Mouse (Mus musculus) C2C12 (cell line): ENCODE results near the gene Rpl39l. TPM values are rescaled to one million over a fixed set of nuclear protein-coding genes. Genes with fewer than 3 reads are reported as not detected.

ENCODE experiments used
- H3K27me3 ChIP-seq: one replicate; pipeline ENCODE4 v1.6.1; 2011; ENCODE audit not compliant: control insufficient read depth, insufficient read depth, insufficient read length
- H3K36me3 ChIP-seq: one replicate; pipeline ENCODE4 v1.6.1; 2011; ENCODE audit not compliant: control insufficient read depth, insufficient read depth
- H3K4me3 ChIP-seq: one replicate; pipeline ENCODE4 v1.5.1; 2011; ENCODE audit warnings: mild to moderate bottlenecking, control low read depth; ENCODE audit not compliant: poor library complexity, insufficient read depth, severe bottlenecking
- H3K79me2 ChIP-seq: one replicate; pipeline ENCODE4 v1.6.1; 2011; ENCODE audit not compliant: control insufficient read depth, insufficient read depth
- H3K79me3 ChIP-seq: one replicate; pipeline ENCODE4 v1.6.1; 2011; ENCODE audit warnings: low read depth, control low read depth
- H3ac ChIP-seq: one replicate; pipeline ENCODE3; 2011; ENCODE audit warnings: low read depth; ENCODE audit not compliant: control insufficient read depth, insufficient read length
- CEBPB ChIP-seq: IDR thresholded peaks from one replicate; pipeline ENCODE4 v1.6.1; 2011; ENCODE audit warnings: low read depth, mild to moderate bottlenecking, control low read depth, moderate library complexity
- CTCF ChIP-seq: IDR thresholded peaks from one replicate; pipeline ENCODE4 v1.5.1; 2011; ENCODE audit not compliant: control insufficient read depth, insufficient read depth, insufficient read length
- FOSL1 ChIP-seq: IDR thresholded peaks from one replicate; pipeline ENCODE4 v1.8.0; 2011; ENCODE audit warnings: mild to moderate bottlenecking, low read length; ENCODE audit not compliant: poor library complexity, insufficient read depth, severe bottlenecking
- MAX ChIP-seq: IDR thresholded peaks from one replicate; pipeline ENCODE4 v1.6.1; 2011; ENCODE audit warnings: mild to moderate bottlenecking, control low read depth
- MYOD1 ChIP-seq: IDR thresholded peaks from one replicate; pipeline ENCODE4 v1.6.1; 2011; ENCODE audit warnings: low read depth; ENCODE audit not compliant: control insufficient read depth, insufficient read length
- MYOG ChIP-seq: IDR thresholded peaks from one replicate; pipeline ENCODE4 v1.6.1; 2011; ENCODE audit not compliant: control insufficient read depth, insufficient read length; ENCODE audit errors: extremely low read depth
- USF1 ChIP-seq: IDR thresholded peaks from one replicate; pipeline ENCODE4 v1.6.1; 2011; ENCODE audit warnings: low read depth, mild to moderate bottlenecking, control low read depth, moderate library complexity
- long read RNA-seq, 2 experiments: library from polyadenylated mRNA; unstranded; transcript quantifications; one replicate each; pipeline ENCODE4 v2.0.0; 2019 to 2020
- polyA plus RNA-seq: library from polyadenylated mRNA; unstranded; fragments of >200 nt; fragmentation: generic; extraction: Trizol; gene quantifications from one replicate; pipeline ENCODE4 v1.2.1, GENCODE M21; 2012; ENCODE audit warnings: missing spikeins

Gene Rpl39l
- 0.15 TPM for polyA plus RNA-seq
- long read RNA-seq, experiment 1: 0 reads
- long read RNA-seq, experiment 2: 0 reads

GRCm38 (mm10) chr16:10170005-10170404, at the start of gene Rpl39l:
Gene Rpl39l (plus strand): TSS chr16:10170226.
- Histone ChIP-seq H3K36me3 (no peaks in the 10 kb centered on the region), H3K4me3 (no peak within 1 kb of the TSS), H3K79me2 (no peaks in the 10 kb centered on the region), H3ac (no peak within 1 kb of the TSS), H3K79me3 (no peaks in the 10 kb centered on the region), H3K27me3 (no peaks in the 10 kb centered on the region)
- TF ChIP-seq MAX (no peak), CEBPB (no peak), CTCF (no peak), MYOG (no peak), USF1 (no peak), FOSL1 (no peak), MYOD1 (no peak)

GRCm38 (mm10) chr16:10127586-10127985, 42.4 kb upstream of the Rpl39l start:
- Histone ChIP-seq H3ac (no peak overlapping the region), H3K27me3 (no peaks in the 10 kb centered on the region), H3K4me3 (no peak overlapping the region), H3K36me3 (no peaks in the 10 kb centered on the region), H3K79me2 (no peaks in the 10 kb centered on the region), H3K79me3 (no peaks in the 10 kb centered on the region)
- TF ChIP-seq USF1: no peak

GRCm38 (mm10) chr16:10129052-10129911, 40.7 kb upstream of the Rpl39l start:
- H3K4me3 ChIP-seq: no peak overlapping the region
- no peaks in the 10 kb centered on the region for H3K36me3 ChIP-seq
- H3K79me2 ChIP-seq: no peaks in the 10 kb centered on the region
- H3K27me3 ChIP-seq: no peaks in the 10 kb centered on the region
- no peaks in the 10 kb centered on the region for H3K79me3 ChIP-seq
- TF ChIP-seq USF1 (no peak), MAX (no peak), CEBPB (no peak), FOSL1 (no peak), MYOG (no peak), MYOD1 (no peak)
- no peak overlapping the region for H3ac ChIP-seq

- H3K79me2 ChIP-seq: no peaks in the 10 kb centered on the region
- no peaks in the 10 kb centered on the region for H3K27me3 ChIP-seq
- no peaks in the 10 kb centered on the region for H3K36me3 ChIP-seq
- no peak overlapping the region for H3ac ChIP-seq
- TF ChIP-seq CTCF (no peak), MYOD1 (no peak), FOSL1 (no peak), CEBPB (no peak), MAX (no peak), MYOG (no peak), USF1 (no peak)
- H3K4me3 ChIP-seq: no peak overlapping the region
- H3K79me3 ChIP-seq: no peaks in the 10 kb centered on the region
Observed at GRCm38 (mm10) chr16:10143166-10143565, 26.9 kb upstream of the Rpl39l start.

GRCm38 (mm10) chr16:10147401-10147800, 22.6 kb upstream of the Rpl39l start:
- no peaks in the 10 kb centered on the region for H3K79me2 ChIP-seq
- no peaks in the 10 kb centered on the region for H3K36me3 ChIP-seq
- no peaks in the 10 kb centered on the region for H3K27me3 ChIP-seq
- no peak overlapping the region for H3K4me3 ChIP-seq
- no peaks in the 10 kb centered on the region for H3K79me3 ChIP-seq
- no peak for TF ChIP-seq FOSL1
- no peak for TF ChIP-seq USF1
- no peak for TF ChIP-seq CTCF
- TF ChIP-seq MYOD1: no peak
- TF ChIP-seq MYOG: no peak
- TF ChIP-seq CEBPB: no peak
- no peak for TF ChIP-seq MAX
- no peak overlapping the region for H3ac ChIP-seq
